Mouse (Mus musculus) retina, postnatal 1 day (tissue): ENCODE measurements around the gene Zmiz1.

Experiments used
- DNase-seq: peaks from one replicate; pipeline ENCODE4 v3.0.0-alpha.2; 2012

Gene Zmiz1

GRCm38 (mm10) chr14:25474017-25474416 is 15.0 kb downstream of the Zmiz1 start:
- DNase-seq, result no peak

DNA sequence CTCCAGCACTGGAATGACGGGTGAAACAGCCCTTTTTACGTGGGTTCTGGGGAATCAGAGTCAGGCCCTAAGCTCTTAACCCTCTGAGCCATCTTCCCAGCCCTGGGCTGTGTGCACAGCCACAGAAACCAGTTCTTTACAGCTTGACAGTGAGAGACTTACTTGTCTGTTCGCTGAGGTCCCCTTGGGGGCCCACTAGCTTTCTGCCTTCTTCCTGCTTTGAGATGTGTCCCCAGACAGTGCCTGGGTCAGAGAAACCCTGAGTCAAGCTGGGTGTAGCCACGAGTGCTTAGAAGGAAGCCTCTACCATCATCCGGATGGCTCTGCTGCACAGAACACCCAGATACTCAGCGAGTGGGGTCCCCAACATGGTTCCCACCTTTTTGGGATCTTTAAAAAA is 15.7 kb downstream of the Zmiz1 start:
- no peak for DNase-seq

- DNase-seq, result no peak
Observed at GRCm38 (mm10) chr14:25476048-25476447, 17.1 kb downstream of the Zmiz1 start.

DNA sequence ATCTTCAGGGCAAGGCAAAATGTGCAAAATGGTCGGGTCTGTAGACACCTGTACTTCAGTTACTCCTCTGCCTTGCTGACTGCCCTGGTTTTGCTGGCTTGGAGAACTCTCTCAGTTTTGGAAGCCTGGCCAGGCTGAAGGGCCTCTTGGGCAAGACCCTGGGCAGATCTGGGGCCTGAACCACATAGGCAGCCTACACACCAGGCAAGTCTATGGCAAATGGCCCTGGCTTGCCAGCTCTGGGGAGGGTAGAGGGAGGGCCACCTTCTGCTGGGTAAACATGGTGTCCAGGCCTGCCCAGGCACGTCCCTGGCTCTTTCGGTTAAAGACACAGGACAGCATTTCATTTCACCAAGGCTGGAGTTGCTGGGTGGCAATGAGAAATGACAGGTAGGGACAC is 17.5 kb downstream of the Zmiz1 start:
- DNase-seq, result no peak

- no peak for DNase-seq
Observed at GRCm38 (mm10) chr14:25477268-25477667, 18.3 kb downstream of the Zmiz1 start.

DNA sequence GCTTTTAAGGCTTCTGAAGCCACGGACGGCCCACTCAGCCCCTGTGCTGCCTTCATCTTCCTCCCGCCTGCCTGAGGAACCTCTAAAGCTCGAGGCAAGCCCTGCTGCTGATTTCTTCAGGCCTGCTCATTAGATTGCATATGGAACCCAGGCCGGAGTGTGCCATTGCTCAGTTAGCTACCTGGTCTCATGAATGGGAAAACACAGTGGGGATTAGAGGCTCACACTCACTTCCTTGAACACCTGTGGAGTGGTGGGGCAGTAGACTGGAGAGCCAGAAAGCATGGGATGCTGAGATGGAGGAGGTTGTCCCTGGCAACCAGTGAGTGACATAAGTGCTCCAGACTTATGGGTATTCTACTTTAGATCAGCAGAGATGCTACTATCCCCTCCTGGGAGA is 19.3 kb downstream of the Zmiz1 start:
- no peak for DNase-seq

DNA sequence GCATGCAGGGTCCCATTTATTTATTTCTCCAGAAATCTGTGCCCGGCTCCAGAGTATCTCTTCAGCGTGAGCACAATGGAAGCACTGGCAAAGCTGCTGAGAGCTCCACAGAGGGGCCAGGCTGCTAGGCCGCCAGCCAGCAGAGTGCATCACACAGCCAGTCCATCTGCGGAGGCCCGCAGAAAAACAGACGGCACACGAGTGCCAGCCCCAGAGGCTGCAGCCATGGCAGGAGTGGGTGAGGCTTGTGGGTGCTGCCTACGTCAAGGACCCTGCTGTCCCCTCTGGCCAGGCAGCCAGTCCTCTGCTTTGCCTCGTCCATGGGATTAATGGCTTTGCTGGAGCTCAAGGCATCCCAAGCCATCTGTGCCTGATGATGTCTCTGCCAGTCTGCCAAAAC is 19.8 kb downstream of the Zmiz1 start:
- peak; percentile 71 for DNase-seq

DNA sequence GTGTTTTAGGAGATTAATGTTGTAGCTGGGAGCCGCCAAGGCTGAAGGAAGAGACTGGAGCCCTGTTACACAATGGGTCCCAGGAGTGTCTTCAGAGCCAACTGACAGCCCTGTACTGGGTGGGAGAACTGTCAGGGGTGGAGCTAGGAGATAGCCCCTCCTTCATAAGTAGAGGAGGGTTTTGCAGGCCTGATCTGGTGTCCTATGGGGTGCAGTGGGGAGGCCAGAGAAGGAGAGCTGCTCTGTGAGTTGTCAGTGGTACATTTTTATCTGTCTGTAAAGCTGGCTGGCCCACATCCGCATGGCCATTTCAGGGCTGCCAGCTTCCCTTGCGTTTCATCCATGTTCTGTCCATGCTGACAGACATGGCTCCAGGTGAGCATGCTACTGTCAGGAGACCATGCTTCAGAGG is 20.9 kb downstream of the Zmiz1 start:
- DNase-seq, result no peak

DNA sequence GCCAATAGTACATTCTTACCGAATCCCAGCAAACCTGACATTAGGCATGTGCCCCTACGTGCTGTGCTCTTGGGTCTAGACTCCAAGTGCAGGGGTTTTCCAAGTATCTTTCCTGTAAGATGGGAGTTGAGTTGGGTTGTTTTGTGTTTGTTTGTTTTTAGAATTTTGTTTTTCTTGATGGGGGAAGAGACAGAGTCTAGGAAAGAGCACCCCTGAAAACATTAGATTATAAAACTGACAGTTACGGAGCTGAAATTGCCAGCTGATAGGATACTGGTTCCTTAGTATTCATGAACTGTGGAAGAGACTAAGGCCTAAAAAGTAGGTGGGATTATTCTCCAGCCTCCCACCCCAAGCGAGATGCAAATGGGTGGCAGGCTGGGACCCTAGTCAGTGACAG is 21.5 kb downstream of the Zmiz1 start:
- no peak for DNase-seq

GRCm38 (mm10) chr14:25480916-25481666 is 22.1 kb downstream of the Zmiz1 start:
- no peak for DNase-seq

DNA sequence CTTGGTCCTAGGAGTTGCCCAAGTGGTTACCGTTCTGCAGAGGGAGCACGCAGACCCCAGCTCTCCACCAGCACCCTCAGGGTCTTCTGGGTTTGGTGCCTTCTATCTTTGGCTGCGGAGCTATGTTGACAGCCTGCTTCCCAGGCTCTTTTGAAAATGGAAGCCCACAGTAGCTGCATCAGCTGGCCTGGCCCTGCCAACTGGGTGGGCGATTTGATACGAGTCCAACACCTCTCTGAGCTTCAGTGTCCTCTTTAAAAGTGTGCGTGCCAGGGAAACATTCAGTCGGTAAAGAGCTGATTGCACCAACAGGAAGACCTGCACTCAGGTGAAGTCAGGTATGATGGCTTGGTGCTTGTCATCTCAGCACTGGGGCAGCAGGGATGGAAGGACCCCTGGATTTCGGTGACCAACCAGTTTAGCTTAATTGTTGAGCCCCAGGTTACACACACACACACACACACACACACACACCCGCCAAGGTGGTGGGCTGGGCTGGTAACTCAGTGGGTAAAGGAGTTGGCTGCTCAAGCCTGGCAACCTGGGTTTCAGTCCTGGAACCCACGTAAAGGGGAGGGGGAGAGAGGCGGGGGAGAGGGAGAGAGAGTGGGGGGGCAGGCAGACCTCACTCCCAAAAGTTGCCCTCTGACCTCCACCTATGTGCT is 22.8 kb downstream of the Zmiz1 start:
- DNase-seq, result no peak

DNA sequence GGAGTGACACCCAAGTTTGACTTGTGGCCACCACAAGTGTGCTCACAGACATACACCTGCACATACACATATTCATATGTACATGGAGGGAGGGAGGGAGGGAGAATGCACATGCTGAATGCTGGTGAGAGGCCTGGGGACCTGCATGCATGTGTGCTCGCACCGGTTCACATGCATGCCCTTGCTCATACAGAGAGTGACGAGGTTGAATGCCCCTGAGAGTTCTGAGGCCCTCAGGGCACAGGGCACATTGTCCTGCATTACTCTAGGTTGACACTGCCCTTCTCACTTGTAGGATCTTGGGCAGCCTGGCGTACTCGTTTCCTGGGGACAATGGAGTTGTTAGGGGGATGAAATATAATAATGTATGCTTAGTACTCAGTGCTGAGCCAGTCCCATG is 23.4 kb downstream of the Zmiz1 start:
- DNase-seq, result no peak

DNA sequence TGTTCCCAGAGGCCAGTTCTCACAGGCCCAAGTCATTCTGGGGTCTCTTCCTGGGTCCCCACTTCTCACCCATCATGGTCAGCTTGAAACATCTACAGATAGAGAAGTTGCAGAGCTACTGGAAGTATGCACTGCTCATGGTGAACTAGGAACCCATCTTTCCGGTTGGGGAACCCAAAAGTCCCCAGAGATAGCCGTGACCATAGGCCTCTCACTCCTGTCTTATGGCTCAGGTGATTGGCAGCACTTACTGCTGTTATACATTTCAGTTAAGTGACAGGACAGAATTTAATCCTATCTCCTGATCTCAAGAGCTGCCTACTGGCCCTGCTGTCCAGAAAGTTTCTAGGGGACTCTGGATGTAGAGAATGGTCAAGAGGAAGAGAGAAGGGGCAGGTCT is 24.3 kb downstream of the Zmiz1 start:
- no peak for DNase-seq

GRCm38 (mm10) chr14:25484049-25484448 is 25.1 kb downstream of the Zmiz1 start:
- DNase-seq, result peak; percentile 41

DNA sequence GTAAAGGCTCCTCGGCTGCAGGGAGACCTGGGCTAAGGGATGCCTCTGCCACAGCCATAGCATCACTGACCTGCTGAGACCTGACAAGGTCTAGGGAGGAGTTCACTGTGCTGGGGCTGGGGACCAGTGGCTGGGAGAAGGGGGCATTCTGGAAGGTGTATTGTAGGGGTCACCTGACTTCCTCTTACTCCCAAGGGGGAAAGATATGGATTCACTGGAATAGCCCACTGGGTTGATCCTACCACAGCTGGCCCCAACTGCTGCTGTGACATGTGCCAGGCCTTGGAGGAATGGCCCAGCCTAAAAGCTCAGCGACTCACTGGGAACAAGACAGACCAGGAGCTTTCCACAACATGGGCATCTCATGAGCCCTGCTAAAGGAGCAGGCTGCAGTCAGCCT is 27.2 kb downstream of the Zmiz1 start:
- no peak for DNase-seq

GRCm38 (mm10) chr14:25486742-25487469 is 27.9 kb downstream of the Zmiz1 start:
- DNase-seq, result no peak

GRCm38 (mm10) chr14:25487470-25487955 is 28.5 kb downstream of the Zmiz1 start:
- peak; percentile 32 for DNase-seq

DNA sequence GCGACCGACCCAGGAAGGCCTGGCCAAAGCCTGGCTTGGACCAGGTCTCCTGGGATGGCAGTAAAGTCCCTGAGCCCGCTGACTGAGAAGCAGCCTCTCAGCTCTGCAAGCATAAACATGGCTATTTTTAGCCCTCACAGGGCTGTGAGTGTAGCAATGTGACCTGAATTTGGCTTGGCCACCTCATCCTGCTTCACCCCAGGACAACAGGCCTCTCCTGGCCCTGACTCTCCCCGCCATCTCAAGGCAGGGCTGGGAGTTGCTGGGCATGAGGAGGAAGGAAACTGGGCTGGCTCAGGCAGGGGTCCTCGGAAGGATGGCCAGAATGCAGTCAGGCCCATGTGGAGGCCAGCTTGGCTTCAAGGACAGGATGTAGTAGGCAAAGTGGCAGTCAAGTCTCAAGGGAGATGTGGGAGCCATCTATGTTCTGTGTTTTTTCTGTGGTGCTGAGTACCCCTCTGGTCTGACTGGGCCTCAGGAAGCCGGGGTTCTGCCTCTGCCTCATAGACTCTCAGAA is 29.2 kb downstream of the Zmiz1 start:
- DNase-seq, result no peak

- DNase-seq, result no peak
Observed at GRCm38 (mm10) chr14:25489336-25490078, 30.5 kb downstream of the Zmiz1 start.

- DNase-seq, result no peak
Observed at GRCm38 (mm10) chr14:25491961-25492360, 33.0 kb downstream of the Zmiz1 start.

DNA sequence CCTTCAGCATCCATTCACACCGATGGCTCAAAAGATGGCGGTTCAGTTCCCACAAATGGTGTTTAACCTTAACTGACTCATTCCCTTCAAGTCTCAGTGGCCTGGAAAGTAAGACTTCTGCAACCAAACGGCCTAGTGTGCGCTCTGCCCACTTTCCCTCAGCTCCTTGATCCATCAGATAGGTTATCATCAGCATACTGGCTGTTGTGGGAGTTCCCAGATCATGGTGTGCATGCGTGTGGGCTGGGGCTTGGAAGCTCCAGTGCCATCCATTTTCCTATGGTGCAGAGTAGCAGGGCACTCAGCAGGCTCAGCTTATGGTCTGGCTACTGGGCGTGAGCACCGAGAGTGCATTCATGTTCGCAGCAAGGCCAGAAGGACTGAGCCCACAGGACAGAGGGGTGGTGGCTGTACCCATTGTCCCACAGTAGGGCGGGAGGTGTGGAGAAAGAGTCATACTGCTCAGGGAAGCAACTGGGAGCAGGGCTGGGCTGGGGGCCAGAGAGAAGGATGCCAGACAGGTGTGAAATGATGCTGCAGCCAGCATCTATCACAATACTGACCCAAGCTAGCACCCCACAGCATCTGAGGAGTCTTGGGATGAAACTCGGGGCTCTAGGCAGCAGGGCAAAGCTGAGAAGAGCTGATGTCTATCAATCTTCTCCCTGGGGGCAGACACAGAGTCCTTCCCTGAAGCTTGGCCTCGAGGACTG is 33.7 kb downstream of the Zmiz1 start:
- no peak for DNase-seq
